Mouse (Mus musculus) right cerebral cortex, postnatal 25 days (tissue): ENCODE data around the gene Eif2b4.

Experiments
- DNase-seq: peaks from one replicate; pipeline ENCODE4 v3.0.0; 2022

Gene Eif2b4

DNA sequence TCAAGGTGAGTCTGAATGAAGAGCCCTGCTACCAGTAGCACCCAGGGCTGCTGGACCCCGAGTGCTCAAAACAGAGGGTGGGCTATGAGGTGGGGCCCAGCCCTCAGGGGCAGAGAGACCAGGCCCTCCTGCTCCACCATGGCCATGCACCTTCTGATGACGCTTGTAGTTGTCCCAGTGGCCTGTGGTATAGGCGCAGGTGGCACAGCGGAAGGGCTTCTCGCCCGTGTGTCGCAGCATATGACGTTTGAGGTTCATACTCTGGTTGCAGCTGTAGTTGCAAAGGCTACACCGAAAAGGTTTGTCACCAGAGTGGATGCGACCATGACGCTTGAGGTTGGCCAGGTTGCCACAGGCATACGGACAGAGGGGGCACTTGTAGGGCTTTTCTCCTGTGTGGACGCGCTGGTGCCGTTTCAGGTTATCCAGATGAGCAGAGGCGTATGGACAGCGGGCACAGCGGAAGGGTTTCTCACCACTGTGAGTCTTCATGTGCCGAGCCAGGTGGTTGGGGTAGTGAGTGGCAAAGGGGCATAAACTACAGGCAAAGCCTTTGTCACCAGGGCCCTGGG is 6.2 kb upstream of the Eif2b4 start:
- DNase-seq, result no peak

DNA sequence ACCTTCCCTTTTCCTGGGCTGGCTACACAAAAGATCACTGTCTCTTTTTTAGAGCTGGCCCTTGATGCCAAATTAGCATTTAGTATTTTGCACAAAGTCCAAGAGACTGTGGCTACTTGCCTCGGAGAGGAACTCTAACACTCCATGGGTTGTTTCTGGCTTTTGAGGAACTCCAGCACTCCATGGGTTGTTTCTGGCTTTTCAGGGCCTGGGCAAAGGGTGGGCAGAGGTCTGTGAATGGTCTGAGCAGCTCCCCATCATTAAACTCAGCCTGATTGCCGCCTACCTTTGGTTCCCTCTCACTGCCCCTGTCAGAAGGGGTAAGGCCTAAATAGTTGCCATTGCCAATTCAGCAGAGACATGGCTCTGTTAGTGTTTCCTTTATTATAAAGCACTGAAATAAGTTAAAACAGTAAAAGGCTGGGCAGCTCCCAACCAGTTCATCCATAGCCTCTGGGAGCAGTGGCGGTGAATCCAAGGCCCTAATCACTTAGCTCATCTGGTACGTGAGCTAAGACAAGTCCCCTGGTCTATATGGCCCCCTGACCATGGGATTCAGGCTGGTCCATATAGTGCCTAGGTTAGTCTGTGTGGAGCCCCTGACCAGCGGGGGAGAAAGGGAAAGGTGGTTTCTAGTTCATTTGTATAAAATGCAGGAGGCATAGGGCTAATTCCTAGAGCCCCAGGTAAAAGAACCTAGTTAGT is 5.5 kb upstream of the Eif2b4 start:
- no peak for DNase-seq

DNA sequence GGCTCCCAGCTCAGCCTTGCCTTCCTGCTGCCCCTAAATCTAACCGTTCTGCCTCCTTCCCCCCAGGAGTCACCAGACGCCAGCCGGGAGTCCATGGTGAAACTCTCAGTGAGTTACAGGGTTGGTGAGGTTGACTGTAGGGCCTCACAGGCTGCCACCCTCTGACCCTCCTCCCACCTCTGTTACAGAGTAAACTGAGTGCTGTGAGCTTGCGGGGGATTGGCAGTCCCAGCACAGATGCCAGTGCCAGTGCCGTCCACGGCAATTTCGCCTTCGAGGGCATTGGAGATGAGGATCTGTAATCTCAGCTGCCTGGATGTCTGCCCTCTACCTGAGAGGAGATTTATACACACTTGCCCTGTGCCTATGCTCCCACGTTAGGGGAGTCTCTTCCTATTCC is 4.9 kb upstream of the Eif2b4 start:
- DNase-seq, result no peak

DNA sequence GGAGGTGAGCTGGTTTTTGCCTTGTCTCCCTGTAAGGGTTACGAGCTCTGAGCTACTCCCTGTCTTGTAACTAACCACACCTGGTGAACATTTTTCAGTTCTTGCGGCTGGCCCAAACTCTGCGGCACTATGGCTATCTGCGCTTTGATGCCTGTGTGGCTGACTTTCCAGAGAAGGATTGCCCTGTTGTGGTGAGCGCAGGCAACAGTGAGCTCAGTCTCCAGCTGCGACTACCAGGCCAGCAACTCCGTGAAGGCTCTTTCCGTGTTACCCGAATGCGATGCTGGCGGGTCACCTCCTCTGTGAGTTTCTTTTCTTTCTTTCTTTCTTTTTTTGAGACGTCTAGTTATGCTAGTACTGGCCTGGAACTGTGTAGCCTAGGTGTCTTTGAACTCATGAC is 3.8 kb upstream of the Eif2b4 start:
- no peak for DNase-seq

DNA sequence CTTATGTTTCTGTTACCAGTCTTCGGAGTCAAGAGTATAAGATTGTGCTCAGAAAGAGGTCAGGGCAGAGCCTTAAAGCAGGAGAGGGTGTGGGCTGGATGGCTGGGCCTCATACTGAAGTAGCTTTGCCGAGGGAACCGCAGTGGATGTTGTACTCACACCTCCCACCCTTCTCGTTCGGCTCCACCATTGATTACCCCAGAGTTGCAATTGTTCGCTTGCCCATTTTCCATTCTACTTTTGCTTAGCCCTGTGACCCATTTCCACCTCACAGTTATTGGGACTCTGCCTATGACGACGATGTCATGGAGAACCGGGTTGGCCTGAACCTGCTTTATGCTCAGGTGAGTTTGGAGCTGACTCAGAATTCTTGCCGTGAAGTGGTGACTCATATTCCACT is 3.0 kb upstream of the Eif2b4 start:
- DNase-seq, result no peak

DNA sequence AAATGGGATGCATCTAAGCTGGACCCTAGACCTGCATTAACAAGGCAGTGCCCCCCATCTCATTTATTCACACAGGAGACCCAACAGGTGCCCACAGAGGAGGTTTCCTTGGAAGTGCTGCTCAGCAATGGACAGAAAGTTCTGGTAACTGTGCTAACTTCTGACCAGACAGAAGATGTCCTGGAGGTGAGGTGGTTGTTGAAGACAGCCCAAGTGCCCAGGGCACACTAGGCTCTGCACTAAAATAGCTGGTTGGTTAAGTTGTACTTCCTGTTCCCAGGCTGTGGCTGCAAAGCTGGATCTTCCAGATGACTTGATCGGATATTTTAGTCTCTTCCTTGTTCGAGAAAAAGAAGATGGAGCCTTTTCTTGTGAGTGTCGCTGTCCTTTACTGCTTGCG is 2.4 kb upstream of the Eif2b4 start:
- no peak for DNase-seq

DNA sequence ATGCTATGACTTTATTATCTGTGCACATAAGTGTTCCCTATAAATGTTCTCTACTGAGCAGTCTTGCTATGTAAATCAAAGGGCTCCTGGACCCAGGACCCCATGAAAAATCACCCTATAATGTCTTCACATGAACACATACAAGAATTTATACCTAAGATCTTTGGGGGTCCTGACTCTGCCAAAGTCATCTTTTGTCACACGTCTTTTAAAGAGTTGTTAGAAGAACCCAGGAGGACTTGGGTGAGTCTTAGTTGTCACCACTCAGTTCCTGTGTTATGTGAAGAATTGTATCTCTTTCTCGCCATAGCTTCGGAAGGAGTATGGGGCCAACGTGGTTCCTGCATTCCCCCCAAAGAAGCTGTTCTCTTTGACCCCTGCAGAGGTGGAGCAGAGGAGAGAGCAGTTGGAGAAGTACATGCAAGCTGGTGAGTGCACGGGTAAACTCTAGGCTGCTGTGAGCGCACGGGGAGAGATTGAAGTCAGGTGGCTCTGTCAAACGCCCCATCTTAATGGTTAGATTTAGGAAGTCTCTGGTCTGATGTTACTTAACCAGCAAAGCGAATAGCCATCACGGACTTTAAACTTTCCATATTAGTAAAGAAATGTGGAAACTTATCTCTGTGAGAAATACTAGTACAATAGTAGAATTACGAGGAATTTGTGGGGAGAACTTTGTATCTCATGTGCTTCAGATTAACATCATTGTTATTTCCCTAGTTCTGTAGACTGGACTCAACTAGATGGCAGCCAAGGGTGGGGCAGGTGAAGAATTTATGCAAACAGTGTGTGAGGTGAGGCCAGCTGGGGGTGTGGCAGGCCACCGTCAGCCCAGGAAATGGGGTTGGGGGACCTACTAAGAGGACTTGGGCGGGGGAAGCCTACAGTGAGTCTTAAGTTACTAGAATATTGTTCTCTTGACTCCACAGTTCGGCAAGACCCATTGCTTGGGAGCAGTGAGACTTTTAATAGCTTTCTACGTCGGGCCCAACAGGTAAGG is 1.6 kb upstream of the Eif2b4 start:
- no peak for DNase-seq

DNA sequence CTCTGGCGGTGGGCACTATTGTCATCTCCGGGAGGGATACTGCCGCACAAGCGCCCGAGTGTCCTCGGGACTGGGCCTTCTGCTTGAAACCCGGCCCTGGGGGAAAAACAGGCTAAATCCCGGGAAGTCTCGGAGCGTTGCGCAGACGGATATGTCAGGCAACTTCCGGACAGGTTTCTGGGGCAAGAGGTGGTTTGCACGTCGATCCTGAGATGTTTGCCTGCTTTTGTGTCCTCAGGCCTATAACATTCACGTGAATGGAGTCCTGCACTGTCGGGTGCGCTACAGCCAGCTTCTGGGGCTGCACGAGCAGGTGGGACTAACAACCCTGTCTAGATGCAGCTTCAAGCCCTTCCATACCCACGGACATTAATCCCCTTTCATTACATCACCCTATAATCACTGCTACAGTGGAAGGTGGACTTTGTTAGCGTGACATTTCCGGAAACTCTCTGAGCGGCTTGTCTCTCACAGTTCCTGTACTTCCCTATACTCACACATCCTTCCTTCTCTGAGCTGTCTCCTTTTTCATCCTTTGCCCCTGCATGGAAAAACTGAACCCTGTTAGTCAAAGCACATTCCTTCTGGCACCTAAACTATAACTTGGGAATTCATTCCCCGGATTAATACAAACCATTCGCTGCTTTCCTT is 526 bp upstream of the Eif2b4 start:
- DNase-seq, result no peak

DNA sequence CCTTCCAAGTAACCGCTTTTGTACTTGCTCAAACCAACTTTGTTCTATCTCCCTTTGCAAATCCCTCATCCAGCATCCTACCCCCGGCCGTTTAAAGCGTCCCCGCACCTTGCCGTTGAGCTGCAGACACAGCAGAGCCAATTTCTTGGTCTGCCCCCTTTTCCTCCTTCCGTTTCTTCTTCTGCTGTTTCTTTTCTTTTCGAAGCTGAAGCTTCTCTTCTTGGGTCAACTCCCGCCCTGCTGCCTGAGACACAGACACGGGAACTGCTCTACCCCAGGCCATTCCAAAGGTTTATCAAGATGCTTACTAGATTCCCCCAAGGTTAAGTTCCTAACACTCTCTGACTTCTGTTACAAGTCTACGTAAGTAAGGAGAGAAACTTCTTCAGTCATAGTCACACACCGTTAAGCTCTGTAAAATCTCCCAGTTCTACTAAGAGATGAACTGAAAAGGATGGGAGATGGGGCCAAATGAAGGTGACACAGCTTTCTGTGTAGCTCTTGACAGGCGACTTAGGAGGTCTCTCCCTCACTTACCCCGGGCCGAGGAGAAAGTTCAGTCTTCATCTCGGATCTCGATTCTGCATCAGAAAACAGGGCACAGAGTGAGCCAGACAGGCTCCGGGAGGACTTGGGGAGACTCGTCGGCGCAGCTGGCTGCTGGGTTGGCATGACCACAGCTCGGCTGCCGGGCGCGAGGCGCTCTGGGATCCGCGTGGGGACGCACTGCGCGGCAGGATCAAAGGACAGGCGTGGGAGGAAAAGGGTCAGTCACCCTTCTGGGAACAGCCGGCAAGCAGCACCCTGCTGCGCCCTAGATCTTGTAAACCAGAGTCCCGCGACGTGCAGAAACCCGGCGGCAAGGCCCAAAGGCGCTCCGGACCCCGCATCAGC is 938 bp downstream of the Eif2b4 start:
- DNase-seq, result no peak

DNA sequence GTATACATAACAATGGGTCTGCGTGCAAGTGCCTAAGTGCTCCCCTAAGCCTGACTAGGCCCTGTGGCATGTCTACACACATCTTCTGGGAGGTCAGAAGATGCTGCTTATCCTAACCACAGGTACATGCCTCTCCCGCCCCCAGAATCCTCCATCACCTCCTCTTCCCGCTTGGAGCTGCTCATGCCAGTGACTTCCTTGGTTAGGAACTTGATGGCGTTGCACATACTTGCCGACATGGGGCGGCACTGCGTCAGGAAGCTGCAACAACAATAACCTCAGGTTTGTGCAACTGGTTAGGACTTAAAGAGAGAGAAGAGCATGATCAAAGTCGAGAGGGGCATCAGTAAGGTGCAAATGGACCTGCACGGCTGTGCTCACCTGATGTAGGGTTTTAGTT is 3.0 kb downstream of the Eif2b4 start:
- no peak for DNase-seq

DNA sequence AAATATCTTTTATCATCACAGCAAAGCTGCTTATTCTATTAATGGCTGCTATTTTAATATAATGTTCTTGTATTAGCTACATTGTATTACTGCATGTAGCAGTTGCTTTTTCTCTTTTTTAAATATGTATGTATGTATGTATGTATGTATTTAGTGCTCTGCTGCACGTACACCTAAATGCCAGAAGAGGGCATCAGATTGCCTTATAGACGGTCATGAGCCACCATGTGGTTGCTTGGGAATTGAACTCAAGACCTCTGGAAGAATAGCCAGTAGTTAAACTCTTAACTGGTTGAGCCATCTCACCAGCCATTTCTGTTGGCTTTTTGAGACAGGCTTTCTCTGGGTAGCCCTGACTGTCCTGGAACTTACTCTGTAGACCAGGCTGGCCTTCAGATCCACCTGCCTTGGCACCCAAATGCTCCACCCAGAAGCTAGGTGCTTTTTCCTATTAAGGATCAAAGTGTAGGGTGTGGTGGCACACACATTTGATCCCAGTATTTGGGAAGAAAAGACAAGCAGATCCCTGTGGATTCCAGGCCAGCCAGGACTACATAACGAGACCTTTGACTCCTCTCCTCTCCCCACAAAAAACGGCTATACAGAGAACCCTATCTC is 4.9 kb downstream of the Eif2b4 start:
- no peak for DNase-seq

DNA sequence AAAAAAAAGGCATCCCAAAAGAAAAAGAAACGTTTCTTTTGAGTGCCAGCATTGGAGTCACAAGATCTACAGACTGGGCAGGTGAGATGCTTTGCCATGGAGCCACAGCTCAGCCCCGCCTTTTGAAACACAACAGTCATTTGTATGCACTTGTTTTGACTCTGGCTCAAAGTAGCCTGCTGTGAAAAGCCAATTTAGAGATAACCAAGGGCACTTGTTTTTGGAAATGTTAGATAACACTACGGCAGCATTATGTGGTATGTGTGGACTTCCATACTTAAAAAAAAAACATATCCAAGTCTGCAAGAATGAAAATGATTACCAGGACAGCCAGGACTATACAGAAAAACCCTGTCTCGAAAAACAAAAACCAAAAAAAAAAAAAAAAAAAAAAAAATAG is 9.6 kb downstream of the Eif2b4 start:
- DNase-seq, result no peak

DNA sequence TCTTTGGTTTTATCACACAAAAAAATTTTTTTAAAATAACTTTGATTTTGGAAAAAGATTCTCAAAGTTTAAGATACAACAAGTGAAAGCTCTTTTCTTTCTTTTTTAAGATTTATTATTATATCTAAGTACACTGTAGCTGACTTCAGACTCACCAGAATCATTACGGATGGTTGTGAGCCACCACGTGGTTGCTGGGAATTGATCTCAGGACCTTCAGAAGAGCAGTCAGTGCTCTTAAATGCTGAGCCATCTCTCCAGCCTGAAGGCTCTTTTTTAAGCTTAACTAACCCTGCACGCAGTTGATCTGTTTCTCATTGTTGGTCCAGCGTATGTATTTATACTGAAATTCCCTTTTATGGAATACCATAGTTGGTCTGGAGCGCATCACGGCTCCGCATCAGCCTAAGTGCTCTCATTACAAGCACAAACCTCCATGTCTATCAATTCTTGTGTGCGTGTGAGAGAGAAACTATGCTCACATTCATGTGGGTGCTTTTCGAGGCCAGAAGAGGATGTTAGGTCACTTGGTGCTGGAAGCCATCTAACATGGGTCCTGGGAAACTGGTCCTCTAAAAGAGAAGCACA is 12.0 kb downstream of the Eif2b4 start:
- DNase-seq, result no peak

DNA sequence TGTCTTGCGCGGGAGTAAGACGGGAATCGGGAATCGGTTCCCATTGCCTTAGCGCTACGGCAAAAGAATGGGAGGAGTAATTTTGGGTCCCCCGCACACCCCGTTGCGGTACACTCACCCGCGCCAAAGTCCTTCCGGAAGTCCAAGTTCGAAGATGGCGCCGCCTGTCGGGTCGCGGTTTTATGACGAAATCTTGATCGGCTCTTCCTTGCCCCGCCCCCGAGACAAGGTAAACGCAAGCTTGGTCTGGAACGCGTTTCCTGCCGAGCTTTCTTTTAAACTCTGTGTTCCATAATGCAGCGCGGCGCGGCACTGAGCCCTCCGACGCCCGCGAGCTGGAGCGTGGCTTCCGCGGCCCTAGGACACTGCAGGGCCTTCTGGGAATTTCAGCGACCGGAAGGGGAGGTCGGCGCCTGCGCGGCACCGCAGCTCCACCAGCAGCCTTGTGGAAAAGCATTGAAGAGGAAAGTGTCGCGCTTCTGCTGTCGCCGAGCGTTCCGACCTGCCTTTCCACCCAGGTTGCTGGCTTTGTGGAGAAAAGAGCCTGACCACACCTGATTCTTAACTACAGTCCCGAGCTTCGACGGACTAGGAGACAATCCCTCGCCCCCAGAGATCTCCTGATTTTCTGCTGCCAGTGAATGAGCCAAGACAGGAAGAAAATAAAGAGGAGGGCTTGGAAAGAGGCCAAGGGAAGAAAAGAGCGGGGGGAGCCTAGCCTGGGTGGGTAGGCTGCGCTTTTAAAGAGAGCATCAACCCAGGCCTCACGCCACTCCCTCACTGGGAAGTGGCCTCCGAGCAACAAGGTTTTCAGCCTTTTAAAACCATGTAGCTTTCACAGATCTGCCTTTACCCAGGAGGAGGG is 13.2 kb downstream of the Eif2b4 start, which contains the start of the genes Gm29609 and Gtf3c2:
TSS of gene Gm29609 (minus strand) at position 146 of the 865 bp plus-strand sequence.
TSS of gene Gtf3c2 (minus strand) at position 379 of the 865 bp plus-strand sequence.
- peak; percentile 96 for DNase-seq

DNA sequence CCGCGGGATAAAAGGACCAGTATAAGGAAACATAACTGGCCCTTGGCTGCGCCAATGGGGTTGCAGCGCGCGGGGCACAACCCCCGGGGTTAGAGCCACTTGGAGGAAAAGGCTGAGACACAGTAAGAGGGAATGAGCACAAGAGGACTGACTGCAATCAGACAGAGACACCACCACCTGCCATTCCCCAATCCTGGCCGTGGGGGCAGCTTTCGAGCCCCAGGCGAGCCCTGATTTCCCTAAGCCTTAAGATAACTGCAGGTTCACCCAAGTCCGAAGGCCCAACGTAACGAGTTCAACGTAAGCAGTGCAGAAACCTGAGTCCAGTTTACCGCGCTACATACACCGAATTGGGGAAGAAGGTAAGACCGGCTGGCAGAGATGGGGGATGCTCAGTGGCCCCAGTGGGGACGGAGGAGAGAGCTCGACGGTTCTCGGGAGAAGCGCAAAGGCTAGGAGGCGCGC is 13.9 kb downstream of the Eif2b4 start:
- DNase-seq, result no peak

DNA sequence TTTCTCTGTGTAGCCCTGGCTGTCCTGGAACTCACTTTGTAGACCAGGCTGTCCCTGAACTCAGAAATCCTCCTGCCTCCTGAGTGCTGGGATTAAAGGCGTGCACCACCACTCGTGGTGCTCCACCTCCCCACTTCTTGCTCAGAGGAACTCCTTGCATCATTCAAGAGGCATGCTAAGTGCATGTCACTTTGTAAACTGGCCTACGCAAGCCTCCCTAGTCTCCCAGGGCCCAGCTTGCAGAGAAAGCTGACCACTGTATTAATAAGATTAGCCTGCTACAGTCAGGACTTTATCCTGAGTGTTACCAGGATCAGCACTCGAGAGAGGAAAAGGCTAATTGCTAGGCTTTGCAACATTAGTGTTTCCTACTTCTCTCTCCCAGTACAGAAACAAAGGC is 24.6 kb downstream of the Eif2b4 start:
- DNase-seq, result no peak

DNA sequence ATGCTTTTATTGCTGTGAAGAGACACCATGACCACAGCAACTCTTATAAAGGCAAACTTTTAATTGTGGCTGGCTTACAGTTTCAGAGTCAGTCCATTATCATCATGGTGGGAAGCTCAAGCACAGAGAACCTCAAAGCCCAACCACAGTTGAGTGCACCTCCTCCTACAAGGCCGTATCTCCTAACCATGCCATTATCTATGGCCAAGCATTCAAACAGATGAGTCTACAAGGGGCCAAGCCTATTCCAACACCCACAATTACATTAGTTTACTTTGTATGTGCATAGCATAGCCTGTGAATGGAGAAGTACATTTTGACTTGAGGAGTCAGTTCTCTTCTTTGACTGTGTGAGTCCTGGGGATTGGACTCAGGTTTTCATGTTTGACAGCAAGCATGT is 28.4 kb downstream of the Eif2b4 start:
- DNase-seq, result no peak

DNA sequence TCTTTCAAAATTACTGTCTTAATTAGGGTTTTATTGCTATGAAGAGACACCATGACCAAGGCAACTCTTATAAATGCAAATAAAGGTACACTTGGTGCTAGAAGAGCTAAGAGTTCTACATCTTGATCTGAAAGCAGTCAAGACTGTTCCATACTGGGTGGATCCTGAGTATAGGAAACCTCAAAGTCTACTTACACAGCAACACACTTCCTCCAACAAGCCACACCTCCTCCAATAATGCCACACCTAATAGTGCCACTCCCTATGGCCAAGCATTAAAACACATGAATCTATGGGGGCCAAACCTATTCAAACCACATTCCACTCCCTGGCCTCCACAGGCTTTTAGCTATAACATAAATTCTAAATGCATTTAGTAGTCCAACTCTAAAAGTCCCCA is 30.8 kb downstream of the Eif2b4 start:
- no peak for DNase-seq

DNA sequence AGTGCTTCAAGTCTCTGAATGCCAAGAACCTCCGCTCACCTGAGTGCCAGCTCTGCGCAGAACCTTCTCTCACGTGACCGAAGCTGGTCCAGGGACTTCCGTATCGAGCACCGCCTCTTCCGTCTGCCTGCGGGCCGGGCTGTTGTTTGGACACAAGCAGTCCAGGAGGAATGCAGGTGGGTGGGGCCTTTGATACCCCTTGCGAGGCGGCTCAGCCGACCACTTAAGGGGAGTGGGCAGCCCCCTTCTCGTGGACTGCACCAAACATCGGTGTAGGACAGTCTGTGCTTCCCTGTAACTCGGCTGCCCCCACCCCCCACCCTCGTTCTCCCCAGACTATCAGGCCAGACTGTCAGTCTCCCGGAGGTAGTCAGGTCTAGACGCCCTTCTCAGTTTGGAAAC is 39.1 kb downstream of the Eif2b4 start, which contains the start of gene Mpv17:
TSS of gene Mpv17 (minus strand) at position 100 of the 402 bp plus-strand sequence.
- DNase-seq, result peak; percentile 84
